Mouse (Mus musculus) forebrain, embryonic 11.5 days (tissue): ENCODE measurements at regions not wholly inside any gene's neighbourhood (a gene's known extent, or its start where the extent isn't known, plus 50 kb on each side); places are given as distances from the start of the nearest gene placed in this dataset.

Experiments used
- ATAC-seq: fragments of 200-750 bp; cut with Nextera tagmentation; replicated peaks from 2 replicates; pipeline ENCODE4 v1.8.0; 2017; ENCODE audit warnings: moderate TSS enrichment; ENCODE audit not compliant: low FRiP score
- DNase-seq: peaks from one replicate; pipeline ENCODE4 v3.0.0-alpha.2; 2017; ENCODE audit warnings: low spot score
- H3K27ac ChIP-seq: fragments of 300-500 bp; sonication (generic); 2 replicates; pipeline ENCODE4 v1.5.1; 2014; ENCODE audit warnings: low read depth, low read length
- H3K27me3 ChIP-seq: fragments of 300-500 bp; sonication (generic); 2 replicates; pipeline ENCODE4 v1.6.1; 2014; ENCODE audit warnings: mild to moderate bottlenecking, low read length, mixed read lengths; ENCODE audit not compliant: control insufficient read depth, insufficient read depth
- H3K36me3 ChIP-seq: fragments of 300-500 bp; sonication (generic); 2 replicates; pipeline ENCODE4 v1.6.1; 2014; ENCODE audit warnings: mild to moderate bottlenecking, low read length, moderate library complexity, mixed read lengths; ENCODE audit not compliant: control insufficient read depth, insufficient read depth
- H3K4me1 ChIP-seq: fragments of 300-500 bp; sonication (generic); replicated peaks from 2 replicates; pipeline ENCODE4 v1.6.1; 2014; ENCODE audit warnings: low read length, mixed read lengths; ENCODE audit not compliant: control insufficient read depth, insufficient read depth
- H3K4me2 ChIP-seq: fragments of 300-500 bp; sonication (generic); 2 replicates; pipeline ENCODE4 v1.6.1; 2014; ENCODE audit warnings: low read depth, mild to moderate bottlenecking, low read length, moderate library complexity, mixed read lengths; ENCODE audit not compliant: severe bottlenecking
- H3K4me3 ChIP-seq: fragments of 300-500 bp; sonication (generic); 2 replicates; pipeline ENCODE4 v1.5.1; 2014; ENCODE audit warnings: low read depth, low read length
- H3K9ac ChIP-seq: fragments of 300-500 bp; sonication (generic); 2 replicates; pipeline ENCODE4 v1.6.1; 2014; ENCODE audit warnings: low read length
- H3K9me3 ChIP-seq: fragments of 300-500 bp; sonication (generic); 2 replicates; pipeline ENCODE4 v1.6.1; 2016; ENCODE audit warnings: low read length, mixed read lengths; ENCODE audit not compliant: control insufficient read depth
- WGBS: fragments of 180-500 bp; shearing (Covaris S2); extraction: QIAGEN DNeasy Blood & Tissue Kit; methylation state at CpG from one replicate; pipeline ENCODE4 v1.1.7; 2014; 5-methylcytosine and 5-hydroxymethylcytosine counted together

DNA sequence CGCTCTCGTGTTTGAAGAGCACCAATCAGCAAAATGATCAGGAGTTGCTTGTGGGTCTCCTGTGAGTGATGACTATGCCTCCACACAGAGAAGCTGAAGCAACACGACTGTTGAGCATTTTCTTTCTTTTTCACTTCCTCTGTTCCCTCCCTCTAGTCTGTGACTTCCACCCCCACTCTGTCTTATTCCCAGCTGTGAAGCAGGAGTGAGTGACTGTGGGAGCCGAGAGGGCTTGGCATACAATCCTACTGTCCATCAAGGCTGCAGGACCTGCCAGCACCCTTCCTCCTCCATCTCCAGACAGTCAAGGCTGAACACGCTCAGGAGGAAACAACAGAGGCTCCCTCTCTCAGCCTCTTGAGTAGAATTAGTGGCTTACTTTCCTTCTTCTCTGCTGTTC, 401.3 kb downstream of the Plcl1 start:
- 78% methylated on average over 5 of the region's 5 CpGs for WGBS
- H3K9ac ChIP-seq = no peak overlapping the region
- H3K27ac ChIP-seq = no peak overlapping the region
- H3K4me2 ChIP-seq = no peak overlapping the region
- DNase-seq (no peak), ATAC-seq (no peak)
- no peaks in the 10 kb centered on the region for H3K36me3 ChIP-seq
- H3K9me3 ChIP-seq = no peaks in the 10 kb centered on the region
- no peaks in the 10 kb centered on the region for H3K4me1 ChIP-seq
- no peak overlapping the region for H3K4me3 ChIP-seq
- H3K27me3 ChIP-seq = no peaks in the 10 kb centered on the region

- Histone ChIP-seq H3K9me3 (no peaks in the 10 kb centered on the region), H3K27ac (no peak overlapping the region), H3K27me3 (no peaks in the 10 kb centered on the region), H3K36me3 (no peaks in the 10 kb centered on the region), H3K4me3 (no peak overlapping the region), H3K4me1 (no peaks in the 10 kb centered on the region), H3K4me2 (no peak overlapping the region), H3K9ac (no peak overlapping the region)
- ATAC-seq (no peak), DNase-seq (no peak)
- WGBS = 92% methylated on average over 7 of the region's 7 CpGs
Observed at GRCm38 (mm10) chr1:55808724-55809519, 403.2 kb downstream of the Plcl1 start.

DNA sequence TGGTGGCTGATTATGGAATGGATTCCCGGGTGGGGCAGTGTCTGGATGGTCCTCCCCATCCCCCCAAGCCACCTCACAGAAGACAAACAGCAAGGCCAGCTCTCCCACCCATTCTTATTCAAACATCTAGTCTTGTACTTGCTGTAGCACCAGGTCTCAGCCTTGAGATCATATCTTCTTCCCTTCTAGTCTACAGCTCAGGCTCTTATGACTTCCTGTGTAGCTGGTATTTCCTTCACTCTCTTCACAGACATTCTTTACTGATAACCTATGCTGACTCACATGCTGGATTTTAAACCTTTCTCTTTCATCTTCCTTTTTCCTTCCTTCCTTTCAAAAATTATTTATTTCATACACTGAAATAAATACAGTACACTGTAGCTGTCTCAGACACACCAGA, 406.8 kb downstream of the Plcl1 start:
- no peaks in the 10 kb centered on the region for H3K36me3 ChIP-seq
- ATAC-seq = no peak
- 71% methylated on average over 1 of the region's 1 CpGs for WGBS
- no peak for DNase-seq
- H3K27me3 ChIP-seq = no peaks in the 10 kb centered on the region
- no peak overlapping the region for H3K4me2 ChIP-seq
- no peaks in the 10 kb centered on the region for H3K9me3 ChIP-seq
- no peak overlapping the region for H3K9ac ChIP-seq
- no peaks in the 10 kb centered on the region for H3K4me1 ChIP-seq
- H3K27ac ChIP-seq = no peak overlapping the region
- H3K4me3 ChIP-seq = no peak overlapping the region

GRCm38 (mm10) chr1:55820866-55821500, 415.3 kb downstream of the Plcl1 start:
- ATAC-seq (no peak), DNase-seq (no peak)
- no peaks in the 10 kb centered on the region for H3K9me3 ChIP-seq
- H3K27me3 ChIP-seq = no peaks in the 10 kb centered on the region
- H3K27ac ChIP-seq = no peak overlapping the region
- no peak overlapping the region for H3K4me3 ChIP-seq
- H3K9ac ChIP-seq = no peak overlapping the region
- 90% methylated on average over 3 of the region's 3 CpGs for WGBS
- H3K4me2 ChIP-seq = no peak overlapping the region
- H3K4me1 ChIP-seq = no peaks in the 10 kb centered on the region
- H3K36me3 ChIP-seq = no peaks in the 10 kb centered on the region

GRCm38 (mm10) chr1:55822599-55822998, 416.9 kb downstream of the Plcl1 start:
- ATAC-seq (no peak), DNase-seq (no peak)
- Histone ChIP-seq H3K4me3 (no peak overlapping the region), H3K9ac (no peak overlapping the region), H3K9me3 (no peaks in the 10 kb centered on the region), H3K4me2 (no peak overlapping the region), H3K4me1 (no peaks in the 10 kb centered on the region), H3K27me3 (no peaks in the 10 kb centered on the region), H3K27ac (no peak overlapping the region), H3K36me3 (no peaks in the 10 kb centered on the region)
- WGBS = 86% methylated on average over 4 of the region's 4 CpGs

DNA sequence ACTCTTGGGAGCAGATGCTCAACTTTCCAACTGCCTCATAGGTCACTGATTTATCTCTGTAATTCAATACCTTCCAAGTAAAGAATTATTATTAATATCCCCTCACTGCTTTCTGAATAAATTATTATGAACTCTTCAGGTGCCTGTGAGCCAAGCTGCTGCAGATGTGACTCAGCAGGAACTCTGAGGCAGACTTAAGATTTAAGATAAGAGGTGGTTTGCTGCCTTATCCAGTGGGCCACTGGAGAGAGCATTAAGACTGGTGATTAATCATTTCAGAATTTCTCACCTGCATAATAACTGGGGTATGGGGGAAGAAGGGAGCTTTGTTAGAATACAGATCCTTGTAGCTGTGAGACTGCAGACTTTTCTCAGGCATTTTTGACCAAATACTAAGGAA, 421.5 kb downstream of the Plcl1 start:
- DNase-seq (no peak), ATAC-seq (no peak)
- Histone ChIP-seq H3K9me3 (no peaks in the 10 kb centered on the region), H3K4me3 (no peak overlapping the region), H3K36me3 (no peaks in the 10 kb centered on the region), H3K27me3 (no peaks in the 10 kb centered on the region), H3K9ac (no peak overlapping the region), H3K4me1 (no peaks in the 10 kb centered on the region), H3K27ac (no peak overlapping the region), H3K4me2 (no peak overlapping the region)

GRCm38 (mm10) chr1:55835281-55835680, 429.6 kb downstream of the Plcl1 start:
- H3K27me3 ChIP-seq = no peaks in the 10 kb centered on the region
- H3K36me3 ChIP-seq = no peaks in the 10 kb centered on the region
- no peak overlapping the region for H3K9ac ChIP-seq
- no peak overlapping the region for H3K4me2 ChIP-seq
- no peak overlapping the region for H3K4me3 ChIP-seq
- ATAC-seq (no peak), DNase-seq (no peak)
- no peaks in the 10 kb centered on the region for H3K4me1 ChIP-seq
- H3K9me3 ChIP-seq = no peaks in the 10 kb centered on the region
- 91% methylated on average over 3 of the region's 3 CpGs for WGBS
- H3K27ac ChIP-seq = no peak overlapping the region

DNA sequence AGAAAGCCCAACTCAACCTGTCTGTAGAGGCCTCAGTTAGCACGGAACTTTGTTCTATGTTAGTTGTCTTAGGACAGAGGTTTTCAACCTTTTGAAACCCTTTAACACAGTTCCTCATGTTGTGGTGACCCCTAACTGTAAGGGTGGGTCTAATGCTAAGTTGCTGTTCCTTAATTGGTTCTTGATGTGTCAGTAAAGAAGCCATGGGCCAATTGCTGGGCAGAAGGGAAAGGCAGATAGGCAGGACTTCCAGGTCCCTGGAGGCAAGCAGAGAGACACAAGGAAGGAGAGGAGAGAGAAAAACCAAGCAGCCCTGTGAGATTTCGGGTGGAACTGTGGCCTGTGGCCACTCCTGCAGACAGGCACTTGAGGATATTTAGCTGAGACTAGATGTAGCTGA, 431.0 kb downstream of the Plcl1 start:
- WGBS = 84% methylated on average over 2 of the region's 2 CpGs
- Histone ChIP-seq H3K4me1 (no peaks in the 10 kb centered on the region), H3K36me3 (no peaks in the 10 kb centered on the region), H3K9ac (no peak overlapping the region), H3K4me3 (no peak overlapping the region), H3K4me2 (no peak overlapping the region), H3K27me3 (no peaks in the 10 kb centered on the region), H3K27ac (no peak overlapping the region), H3K9me3 (no peaks in the 10 kb centered on the region)
- no peak for DNase-seq
- no peak for ATAC-seq

- Histone ChIP-seq H3K9ac (no peak overlapping the region), H3K9me3 (no peaks in the 10 kb centered on the region), H3K4me2 (no peak overlapping the region), H3K4me1 (no peaks in the 10 kb centered on the region), H3K36me3 (no peaks in the 10 kb centered on the region), H3K4me3 (no peak overlapping the region), H3K27me3 (no peaks in the 10 kb centered on the region), H3K27ac (no peak overlapping the region)
- DNase-seq (no peak), ATAC-seq (no peak)
Observed at GRCm38 (mm10) chr1:55837366-55837765, 431.6 kb downstream of the Plcl1 start.
